Mouse (Mus musculus) megakaryocyte-erythroid progenitor cell, adult 5-6 weeks (primary cell): ENCODE measurements around the gene Tcta. TPM values are rescaled to one million over a fixed set of nuclear protein-coding genes. Genes with fewer than 3 reads are reported as not detected.
"Not testable (repeated sequence)": the region's sequence is repeated elsewhere in the genome, so short reads cannot be mapped to it uniquely, and the experiment has no call there.

Experiments used
- ATAC-seq: replicated peaks from 2 replicates; pipeline ENCODE4 v1.8.0; 2016; ENCODE audit warnings: mild to moderate bottlenecking, inconsistent platforms; ENCODE audit not compliant: severe bottlenecking, poor library complexity, low FRiP score, low TSS enrichment
- total RNA-seq, 2 experiments: library from RNA; stranded (forward) in 1 of 2; stranded (reverse) in 1 of 2; fragments of 200-1000, 215-1000 nt in 1 of 2; fragments of >200 nt in 1 of 2; fragmentation: Nextera tagmentation in 1 of 2; gene quantifications; 2 replicates each; pipeline ENCODE4 v1.2.3; 2014 to 2017

Tcta gene
- total RNA-seq, 2 experiments from 2014 or later = 1.4 to 2.8 TPM

- no peak for ATAC-seq
Measured at GRCm38 (mm10) chr9:108274476-108275330, 31.3 kb downstream of the Tcta start.

- no peak for ATAC-seq
Measured at GRCm38 (mm10) chr9:108273485-108273884, 32.5 kb downstream of the Tcta start.

- no peak for ATAC-seq
Measured at GRCm38 (mm10) chr9:108272691-108273090, 33.3 kb downstream of the Tcta start.

- ATAC-seq = no peak
Measured at GRCm38 (mm10) chr9:108271941-108272340, 34.0 kb downstream of the Tcta start.

- not testable (repeated sequence) for ATAC-seq
Measured at GRCm38 (mm10) chr9:108268701-108269100, 37.3 kb downstream of the Tcta start.

- no peak for ATAC-seq
Measured at GRCm38 (mm10) chr9:108267691-108268090, 38.3 kb downstream of the Tcta start.

GRCm38 (mm10) chr9:108266261-108266935, 39.6 kb downstream of the Tcta start:
- no peak for ATAC-seq

- ATAC-seq = peak; percentile 4; the same call in 1 of the 2 replicates
Measured at GRCm38 (mm10) chr9:108264191-108264921, 41.6 kb downstream of the Tcta start.

- peak; percentile 94 for ATAC-seq
Measured at GRCm38 (mm10) chr9:108263690-108264190, 42.2 kb downstream of the Tcta start, which contains the start of gene Dag1. TSS of gene Dag1 (minus strand) at chr9:108263958.

- no peak; the same call in 1 of the 2 replicates for ATAC-seq
Measured at GRCm38 (mm10) chr9:108263131-108263681, 42.8 kb downstream of the Tcta start.

- no peak for ATAC-seq
Measured at GRCm38 (mm10) chr9:108262494-108263049, 43.4 kb downstream of the Tcta start.

GRCm38 (mm10) chr9:108261865-108262264, 44.1 kb downstream of the Tcta start:
- ATAC-seq = no peak

GRCm38 (mm10) chr9:108260526-108260925, 45.4 kb downstream of the Tcta start:
- no peak for ATAC-seq

Other genes starting within 250 kb of the Tcta start
- gene Mst1, start 225.7 kb downstream of the Tcta start, total RNA-seq (2014; fragmentation: Nextera tagmentation) = not detected in 2 replicates
- 0.30 TPM in 1 of 2 replicates, not detected in the other for gene Mst1, start 225.7 kb downstream of the Tcta start, total RNA-seq (2017)
- gene Rnf123, start 222.8 kb downstream of the Tcta start, total RNA-seq (2014; fragmentation: Nextera tagmentation) = 140 and 141 TPM in 2 replicates
- gene Rnf123, start 222.8 kb downstream of the Tcta start, total RNA-seq (2017) = 41.2 and 65.5 TPM in 2 replicates
- 162 and 202 TPM in 2 replicates for gene Apeh, start 211.6 kb downstream of the Tcta start, total RNA-seq (2014; fragmentation: Nextera tagmentation)
- gene Apeh, start 211.6 kb downstream of the Tcta start, total RNA-seq (2017) = 119 and 214 TPM in 2 replicates
- 5.5 and 7.4 TPM in 2 replicates for gene Bsn, start 115.8 kb downstream of the Tcta start, total RNA-seq (2014; fragmentation: Nextera tagmentation)
- 2.3 and 2.9 TPM in 2 replicates for gene Bsn, start 115.8 kb downstream of the Tcta start, total RNA-seq (2017)
- 10.2 and 12.9 TPM in 2 replicates for gene Dag1, start 42.2 kb downstream of the Tcta start, total RNA-seq (2014; fragmentation: Nextera tagmentation)
- 4.6 and 5.1 TPM in 2 replicates for gene Dag1, start 42.2 kb downstream of the Tcta start, total RNA-seq (2017)
- gene Nicn1, start 15.7 kb downstream of the Tcta start, total RNA-seq (2014; fragmentation: Nextera tagmentation) = 3.1 and 5.0 TPM in 2 replicates
- gene Nicn1, start 15.7 kb downstream of the Tcta start, total RNA-seq (2017) = 1.4 TPM in 1 of 2 replicates, not detected in the other
- 0.28 TPM in 1 of 2 replicates, not detected in the other for gene Amt, start 9.3 kb downstream of the Tcta start, total RNA-seq (2014; fragmentation: Nextera tagmentation)
- 0.23 TPM in 1 of 2 replicates, not detected in the other for gene Amt, start 9.3 kb downstream of the Tcta start, total RNA-seq (2017)
- gene Rhoa, start within 50 bp of the Tcta start, total RNA-seq (2014; fragmentation: Nextera tagmentation) = 148 and 275 TPM in 2 replicates
- 249 and 303 TPM in 2 replicates for gene Rhoa, start within 50 bp of the Tcta start, total RNA-seq (2017)
- gene Gpx1, start 32.7 kb upstream of the Tcta start, total RNA-seq (2014; fragmentation: Nextera tagmentation) = 1,807 and 1,840 TPM in 2 replicates
- 887 and 925 TPM in 2 replicates for gene Gpx1, start 32.7 kb upstream of the Tcta start, total RNA-seq (2017)
- 131 and 136 TPM in 2 replicates for gene Usp4, start 41.7 kb upstream of the Tcta start, total RNA-seq (2014; fragmentation: Nextera tagmentation)
- gene Usp4, start 41.7 kb upstream of the Tcta start, total RNA-seq (2017) = 62.4 and 84.2 TPM in 2 replicates
- gene 1700102P08Rik, start 86.6 kb upstream of the Tcta start, total RNA-seq (2014; fragmentation: Nextera tagmentation) = 0.52 and 1.7 TPM in 2 replicates
- 4.3 TPM in 1 of 2 replicates, not detected in the other for gene 1700102P08Rik, start 86.6 kb upstream of the Tcta start, total RNA-seq (2017)
- not detected in 2 replicates for gene Ccdc36, start 122.3 kb upstream of the Tcta start, total RNA-seq (2014; fragmentation: Nextera tagmentation)
- not detected in 2 replicates for gene Ccdc36, start 122.3 kb upstream of the Tcta start, total RNA-seq (2017)
- gene BC048562, start 130.3 kb upstream of the Tcta start, total RNA-seq (2014; fragmentation: Nextera tagmentation) = not detected in 2 replicates
- not detected in 2 replicates for gene BC048562, start 130.3 kb upstream of the Tcta start, total RNA-seq (2017)
- gene Ccdc71, start 154.4 kb upstream of the Tcta start, total RNA-seq (2014; fragmentation: Nextera tagmentation) = 19.6 and 42.3 TPM in 2 replicates
- 13.2 and 13.6 TPM in 2 replicates for gene Ccdc71, start 154.4 kb upstream of the Tcta start, total RNA-seq (2017)
- gene Klhdc8b, start 155.4 kb upstream of the Tcta start, total RNA-seq (2014; fragmentation: Nextera tagmentation) = 8.0 and 29.6 TPM in 2 replicates
- 6.2 and 21.7 TPM in 2 replicates for gene Klhdc8b, start 155.4 kb upstream of the Tcta start, total RNA-seq (2017)
- gene Lamb2, start 173.6 kb upstream of the Tcta start, total RNA-seq (2014; fragmentation: Nextera tagmentation) = not detected in 2 replicates
- 0.66 TPM in 1 of 2 replicates, not detected in the other for gene Lamb2, start 173.6 kb upstream of the Tcta start, total RNA-seq (2017)
- 127 and 134 TPM in 2 replicates for gene Usp19, start 184.4 kb upstream of the Tcta start, total RNA-seq (2014; fragmentation: Nextera tagmentation)
- 37.8 and 51.0 TPM in 2 replicates for gene Usp19, start 184.4 kb upstream of the Tcta start, total RNA-seq (2017)
- gene Qars, start 201.5 kb upstream of the Tcta start, total RNA-seq (2014; fragmentation: Nextera tagmentation) = 356 and 390 TPM in 2 replicates
- 235 and 321 TPM in 2 replicates for gene Qars, start 201.5 kb upstream of the Tcta start, total RNA-seq (2017)
- gene Qrich1, start 210.6 kb upstream of the Tcta start, total RNA-seq (2014; fragmentation: Nextera tagmentation) = 115 and 171 TPM in 2 replicates
- 146 and 150 TPM in 2 replicates for gene Qrich1, start 210.6 kb upstream of the Tcta start, total RNA-seq (2017)